Mouse (Mus musculus) kidney, postnatal 14 days (tissue): Measurements from ENCODE around the gene Ndufb11.

ENCODE experiments used
- DNase-seq: peaks from one replicate; pipeline ENCODE4 v3.0.0; 2022; ENCODE audit warnings: mixed read lengths

The Ndufb11 gene

GRCm38 (mm10) chrX:20617176-20617902 lies at the start of gene Ndufb11, which contains the start of gene Rbm10:
Ndufb11 (minus strand) TSS chrX:20617619.
Rbm10 (plus strand) TSS chrX:20617503.
- peak; percentile 88 for DNase-seq

GRCm38 (mm10) chrX:20663444-20663790 lies 46.0 kb upstream of the Ndufb11 start:
- DNase-seq = peak; percentile 16

GRCm38 (mm10) chrX:20662716-20663443 lies 45.5 kb upstream of the Ndufb11 start:
- peak; percentile 90 for DNase-seq

DNA sequence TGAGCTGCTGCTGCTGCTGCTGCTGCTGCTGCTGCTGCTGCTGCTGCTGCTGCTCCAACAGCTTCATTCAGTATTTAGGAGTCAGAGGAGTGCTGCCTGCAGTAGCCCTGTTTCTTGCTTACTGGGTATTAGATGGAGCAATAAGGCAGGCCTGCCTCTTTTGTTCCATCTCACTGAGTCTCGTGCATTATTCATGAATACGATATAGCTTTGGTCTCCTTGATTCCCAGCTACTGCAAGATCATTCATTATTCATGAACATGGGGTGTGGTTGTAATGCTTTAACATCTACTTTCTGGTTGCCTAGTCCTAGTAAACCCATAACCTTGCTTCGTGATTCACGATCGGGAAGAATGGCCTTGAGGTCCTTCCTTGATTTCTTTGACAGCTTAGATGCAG lies 44.9 kb upstream of the Ndufb11 start:
- DNase-seq = no peak

GRCm38 (mm10) chrX:20658891-20659406 lies 41.5 kb upstream of the Ndufb11 start:
- DNase-seq = peak; percentile 6

- DNase-seq = peak; percentile 82
These were observed 40.7 kb upstream of the Ndufb11 start, which contains the start of gene Uba1 for GRCm38 (mm10) chrX:20658026-20658652. Uba1 (plus strand) TSS chrX:20658326.

GRCm38 (mm10) chrX:20657593-20657992 lies 40.2 kb upstream of the Ndufb11 start:
- DNase-seq = no peak

GRCm38 (mm10) chrX:20644780-20645179 lies 27.4 kb upstream of the Ndufb11 start:
- DNase-seq = no peak

GRCm38 (mm10) chrX:20638141-20638540 lies 20.7 kb upstream of the Ndufb11 start:
- peak; percentile 40 for DNase-seq

- DNase-seq = peak; percentile 41
These were observed 532 bp upstream of the Ndufb11 start for GRCm38 (mm10) chrX:20617903-20618399.

GRCm38 (mm10) chrX:20616861-20617175 lies 601 bp downstream of the Ndufb11 start:
- no peak for DNase-seq

DNA sequence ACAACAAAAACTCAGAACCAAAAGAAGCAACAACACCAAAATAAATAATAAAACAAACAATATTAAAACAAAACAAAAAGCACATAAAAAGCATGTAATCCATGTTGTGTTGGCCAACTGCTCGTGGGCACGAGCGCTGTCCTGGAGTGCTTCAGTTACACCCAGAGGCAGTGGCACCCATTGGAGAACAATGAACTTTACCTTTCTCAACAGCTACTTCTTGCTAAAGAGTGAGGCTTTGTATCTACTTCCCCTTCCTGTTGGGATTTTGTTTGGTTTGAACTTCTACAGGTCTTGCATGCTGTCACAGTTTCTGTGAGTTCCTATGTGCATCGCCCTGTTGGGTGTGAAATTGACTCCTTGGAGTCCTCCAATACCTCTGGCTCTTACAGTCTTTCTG lies 8.9 kb downstream of the Ndufb11 start:
- DNase-seq = no peak

DNA sequence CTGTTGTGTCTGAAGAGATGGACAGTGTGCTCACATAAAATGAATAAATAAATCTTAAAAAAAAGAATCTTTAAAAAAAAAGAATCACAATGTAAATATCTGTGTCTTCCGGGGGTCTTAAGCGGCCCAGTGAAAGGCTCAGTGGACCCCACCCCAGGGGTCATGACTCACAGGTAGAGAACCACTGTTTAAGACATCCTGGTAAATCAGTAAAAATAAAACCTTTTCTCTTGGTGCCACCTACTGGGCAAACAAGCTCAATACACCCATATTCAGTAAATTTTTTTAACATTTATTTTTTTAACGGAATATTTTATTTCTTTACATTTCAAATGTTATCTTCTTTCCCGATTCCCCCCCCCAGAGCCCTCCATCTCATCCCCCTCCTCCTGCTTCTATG lies 29.5 kb downstream of the Ndufb11 start:
- DNase-seq = peak; percentile 2

- DNase-seq = no peak
These were observed 43.5 kb downstream of the Ndufb11 start for GRCm38 (mm10) chrX:20573927-20574326.

GRCm38 (mm10) chrX:20572683-20573082 lies 44.7 kb downstream of the Ndufb11 start:
- no peak for DNase-seq

DNA sequence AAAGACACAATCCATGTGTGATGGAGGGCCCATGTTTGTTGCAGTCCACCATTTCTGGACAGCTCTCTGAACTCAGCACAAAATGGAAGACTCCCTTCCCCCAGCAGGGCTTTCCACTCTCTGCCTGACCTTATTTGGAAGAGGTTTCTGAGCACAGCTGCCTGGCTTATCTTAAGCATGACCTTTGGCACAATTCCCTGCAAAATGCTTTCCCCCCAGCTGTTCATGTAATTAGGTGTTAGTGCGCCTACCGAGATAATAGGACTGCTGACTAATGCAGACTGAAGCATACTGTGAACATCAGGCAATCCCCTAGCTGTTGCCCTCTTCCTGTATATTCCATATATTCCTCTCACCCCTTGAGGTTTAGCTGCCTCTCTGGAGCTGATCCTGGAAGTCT lies 46.4 kb downstream of the Ndufb11 start:
- DNase-seq = no peak
